Mouse (Mus musculus): ENCODE data around the gene Sipa1l1.

- no peak for TF ChIP-seq CTCF (IDR thresholded peaks at IDR 0.05; ENCODE audit: low read depth)
- no peak for TF ChIP-seq EP300 (IDR thresholded peaks at IDR 0.05; ENCODE audit: low read depth)
Measured at GRCm38 (mm10) chr12:82154527-82154926, 14.6 kb upstream of the Sipa1l1 start.
